Mouse (Mus musculus) heart, embryonic 15.5 days (tissue): ENCODE results near the gene Myo1d. TPM values are rescaled to one million over a fixed set of nuclear protein-coding genes. Genes with fewer than 3 reads are reported as not detected.
A peak's percentile ranks its signal among the peaks of the same experiment; 100 is the strongest.
"Not testable (repeated sequence)": the region's sequence is repeated elsewhere in the genome, so short reads cannot be mapped to it uniquely, and the experiment has no call there.

Source experiments
- ATAC-seq: fragments of 200-750 bp; cut with Nextera tagmentation; replicated peaks from 2 replicates; pipeline ENCODE4 v1.8.0; 2017; ENCODE audit warnings: low read depth, moderate TSS enrichment; ENCODE audit not compliant: insufficient number of reproducible peaks, insufficient read depth, low FRiP score
- H3K27ac ChIP-seq: fragments of 300-500 bp; sonication (generic); 2 replicates; pipeline ENCODE4 v1.5.1; 2015; ENCODE audit warnings: mild to moderate bottlenecking, inconsistent platforms
- H3K27me3 ChIP-seq: fragments of 300-500 bp; sonication (generic); 2 replicates; pipeline ENCODE4 v1.6.1; 2015; ENCODE audit warnings: inconsistent platforms
- H3K36me3 ChIP-seq: fragments of 300-500 bp; sonication (generic); 2 replicates; pipeline ENCODE4 v1.6.1; 2015; ENCODE audit warnings: mild to moderate bottlenecking, inconsistent platforms
- H3K4me1 ChIP-seq: fragments of 300-500 bp; sonication (generic); replicated peaks from 2 replicates; pipeline ENCODE4 v1.6.1; 2015; ENCODE audit warnings: inconsistent platforms
- H3K4me2 ChIP-seq: fragments of 300-500 bp; sonication (generic); 2 replicates; pipeline ENCODE4 v1.6.1; 2015; ENCODE audit warnings: inconsistent platforms, mild to moderate bottlenecking, moderate library complexity
- H3K4me3 ChIP-seq: fragments of 300-500 bp; sonication (generic); 2 replicates; pipeline ENCODE4 v1.5.1; 2015; ENCODE audit warnings: mild to moderate bottlenecking, inconsistent platforms
- H3K9ac ChIP-seq: fragments of 300-500 bp; sonication (generic); 2 replicates; pipeline ENCODE4 v1.6.1; 2015; ENCODE audit warnings: mild to moderate bottlenecking, inconsistent platforms
- H3K9me3 ChIP-seq: fragments of 300-500 bp; sonication (generic); replicated peaks from 2 replicates; pipeline ENCODE4 v1.6.1; 2016; ENCODE audit warnings: inconsistent platforms
- whole genome bisulfite sequencing: fragments of 180-500 bp; shearing (Covaris S2); methylation state at CpG from one replicate; pipeline ENCODE4 v1.1.7; 2015; ENCODE audit warnings: mixed read lengths; 5-methylcytosine and 5-hydroxymethylcytosine counted together
- polyA plus RNA-seq: library from polyadenylated mRNA; unstranded; fragments of >200 nt; fragmentation: Nextera tagmentation; extraction: Ambion mirVana; gene quantifications from 2 replicates; pipeline ENCODE4 v1.2.1, GENCODE M21; 2015

Gene Myo1d
- polyA plus RNA-seq, 1 experiment from 2014 or later = 6.9 TPM

GRCm38 (mm10) chr11:80477341-80478199, 302.3 kb downstream of the Myo1d start:
- 16% methylated on average over 55 of the region's 55 CpGs for WGBS
- Histone ChIP-seq H3K27ac (peak overlapping the region; percentile 55), H3K9ac (peak overlapping the region; percentile 66), H3K9me3 (no peaks in the 10 kb centered on the region), H3K4me1 (peaks cover 15% of the 10 kb centered on the region), H3K4me3 (peak overlapping the region; percentile 70), H3K36me3 (peaks cover 9% of the 10 kb centered on the region; the same call in 1 of the 2 replicates), H3K4me2 (peak overlapping the region; percentile 97), H3K27me3 (peaks cover 12% of the 10 kb centered on the region; the same call in 1 of the 2 replicates)
- peak; percentile 20; the same call in 1 of the 2 replicates for ATAC-seq

- Histone ChIP-seq H3K4me2 (peak within 1 kb of the TSS; percentile 97), H3K36me3 (peaks cover 9% of the 10 kb centered on the region; the same call in 1 of the 2 replicates), H3K27me3 (peaks cover 12% of the 10 kb centered on the region; the same call in 1 of the 2 replicates), H3K27ac (peak within 1 kb of the TSS; percentile 74), H3K9ac (peak within 1 kb of the TSS; percentile 66), H3K4me3 (peak within 1 kb of the TSS; percentile 70), H3K4me1 (peaks cover 15% of the 10 kb centered on the region), H3K9me3 (no peaks in the 10 kb centered on the region)
- ATAC-seq = peak; percentile 92
- WGBS = under 1% methylated on average over 100 of the region's 116 CpGs
Measured at GRCm38 (mm10) chr11:80476222-80477189, 303.3 kb downstream of the Myo1d start, which contains the start of gene Cdk5r1. Cdk5r1 (plus strand) TSS chr11:80477023.

DNA sequence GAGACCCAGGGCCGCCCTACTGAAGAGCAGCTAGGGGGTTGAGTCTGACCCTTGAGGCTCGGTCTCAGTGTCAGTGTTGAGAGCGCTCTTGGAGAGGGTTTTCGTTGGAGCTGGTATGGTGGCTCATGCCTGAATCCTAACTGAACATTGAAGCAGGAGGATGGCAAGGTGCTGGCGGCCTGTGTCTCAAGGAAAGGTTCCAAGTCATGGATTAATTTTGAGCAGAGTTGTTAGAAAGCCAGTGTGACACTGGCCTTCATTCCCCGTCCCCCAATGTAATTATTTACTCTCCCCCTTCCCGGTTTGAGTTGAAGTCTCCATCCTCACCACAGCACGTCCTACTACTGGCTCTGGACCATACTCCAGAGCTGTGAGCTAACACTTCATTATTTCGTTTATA, 304.3 kb downstream of the Myo1d start:
- no peaks in the 10 kb centered on the region for H3K9me3 ChIP-seq
- 87% methylated on average over 9 of the region's 9 CpGs for WGBS
- H3K4me2 ChIP-seq = no peak overlapping the region
- H3K36me3 ChIP-seq = peaks cover 11% of the 10 kb centered on the region
- no peak for ATAC-seq
- no peak overlapping the region for H3K4me3 ChIP-seq
- H3K4me1 ChIP-seq = peaks cover 15% of the 10 kb centered on the region
- H3K27ac ChIP-seq = no peak overlapping the region
- peaks cover 12% of the 10 kb centered on the region; the same call in 1 of the 2 replicates for H3K27me3 ChIP-seq
- H3K9ac ChIP-seq = no peak overlapping the region

DNA sequence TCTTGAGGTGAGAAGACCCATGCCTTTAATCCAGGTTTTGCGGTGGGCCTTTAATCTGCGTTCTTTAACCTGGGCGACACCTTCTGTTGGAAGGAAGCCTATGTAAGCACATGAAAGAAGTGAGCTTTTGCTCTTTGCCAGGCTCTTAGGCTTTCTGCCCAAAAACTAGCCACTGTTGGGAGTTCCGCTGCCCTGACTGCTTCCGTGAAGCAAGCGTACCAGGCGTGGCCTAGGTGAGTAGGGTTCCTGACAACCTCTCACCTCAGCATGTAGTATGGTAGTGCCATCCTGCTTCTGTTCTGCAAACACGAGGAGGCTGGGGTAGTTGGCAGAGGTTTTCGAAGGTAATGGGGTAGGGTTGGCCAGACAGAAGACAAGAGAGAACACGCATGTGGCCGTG, 305.0 kb downstream of the Myo1d start:
- Histone ChIP-seq H3K9ac (no peak overlapping the region), H3K4me1 (peaks cover 15% of the 10 kb centered on the region), H3K27ac (no peak overlapping the region), H3K36me3 (peaks cover 18% of the 10 kb centered on the region), H3K4me2 (no peak overlapping the region), H3K4me3 (no peak overlapping the region), H3K27me3 (peaks cover 12% of the 10 kb centered on the region; the same call in 1 of the 2 replicates), H3K9me3 (no peaks in the 10 kb centered on the region)
- ATAC-seq = no peak
- 91% methylated on average over 11 of the region's 11 CpGs for WGBS

GRCm38 (mm10) chr11:80474175-80474691, 305.6 kb downstream of the Myo1d start:
- Histone ChIP-seq H3K36me3 (peaks cover 24% of the 10 kb centered on the region), H3K4me1 (peaks cover 15% of the 10 kb centered on the region), H3K27me3 (peaks cover 12% of the 10 kb centered on the region; the same call in 1 of the 2 replicates), H3K4me3 (no peak overlapping the region), H3K4me2 (no peak overlapping the region), H3K9me3 (no peaks in the 10 kb centered on the region), H3K27ac (no peak overlapping the region), H3K9ac (no peak overlapping the region)
- ATAC-seq = no peak
- 51% methylated on average over 2 of the region's 2 CpGs for WGBS

DNA sequence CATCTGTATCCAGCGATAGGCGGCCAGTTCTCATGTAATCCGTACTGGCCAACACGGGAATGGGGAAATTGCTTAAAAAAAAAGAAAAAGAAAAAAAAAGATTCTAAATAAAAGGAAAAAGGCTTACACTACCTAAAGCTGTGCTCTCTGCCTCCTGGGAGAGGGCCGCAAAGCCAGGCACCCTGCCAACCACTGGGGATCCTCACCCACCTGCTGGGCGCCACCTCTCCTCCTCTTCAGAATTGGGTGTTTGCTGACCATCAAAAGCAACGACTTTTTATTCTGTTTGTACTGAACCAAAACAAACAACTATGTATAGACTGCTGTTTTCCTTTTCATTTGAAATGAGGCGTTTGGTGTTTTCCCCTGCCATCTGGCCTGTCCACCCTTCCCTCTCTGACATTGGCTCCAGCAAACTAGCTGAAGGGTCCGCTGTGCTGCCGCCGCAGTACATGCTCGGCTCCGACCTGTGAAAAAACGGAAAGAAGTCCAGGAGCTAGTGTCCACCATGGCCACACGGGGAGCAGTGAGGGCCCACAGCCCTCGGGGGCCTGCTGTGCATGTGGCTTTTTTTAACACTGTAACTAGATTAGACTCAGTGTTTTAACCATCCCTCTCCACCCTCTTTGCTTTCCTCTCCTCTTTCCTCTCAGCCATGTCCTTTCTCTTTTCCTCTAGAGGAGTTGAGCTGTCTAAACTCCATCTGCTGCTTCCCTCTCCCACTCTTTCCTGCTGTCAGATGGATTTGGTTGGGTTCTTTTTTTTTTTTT, 307.8 kb downstream of the Myo1d start:
- Histone ChIP-seq H3K27ac (no peak overlapping the region), H3K9ac (no peak overlapping the region), H3K27me3 (no peaks in the 10 kb centered on the region), H3K9me3 (no peaks in the 10 kb centered on the region), H3K4me3 (no peak overlapping the region), H3K4me2 (no peak overlapping the region), H3K4me1 (peaks cover 4% of the 10 kb centered on the region), H3K36me3 (peaks cover 46% of the 10 kb centered on the region)
- WGBS = 81% methylated on average over 16 of the region's 16 CpGs
- no peak for ATAC-seq

- peaks cover 78% of the 10 kb centered on the region for H3K36me3 ChIP-seq
- H3K4me3 ChIP-seq, H3K4me2 ChIP-seq, H3K9ac ChIP-seq, H3K9me3 ChIP-seq, H3K27ac ChIP-seq, H3K4me1 ChIP-seq, ATAC-seq, H3K27me3 ChIP-seq: not testable (repeated sequence)
- 86% methylated on average over 4 of the region's 4 CpGs for WGBS
Measured at GRCm38 (mm10) chr11:80463605-80464130, 316.2 kb downstream of the Myo1d start.

DNA sequence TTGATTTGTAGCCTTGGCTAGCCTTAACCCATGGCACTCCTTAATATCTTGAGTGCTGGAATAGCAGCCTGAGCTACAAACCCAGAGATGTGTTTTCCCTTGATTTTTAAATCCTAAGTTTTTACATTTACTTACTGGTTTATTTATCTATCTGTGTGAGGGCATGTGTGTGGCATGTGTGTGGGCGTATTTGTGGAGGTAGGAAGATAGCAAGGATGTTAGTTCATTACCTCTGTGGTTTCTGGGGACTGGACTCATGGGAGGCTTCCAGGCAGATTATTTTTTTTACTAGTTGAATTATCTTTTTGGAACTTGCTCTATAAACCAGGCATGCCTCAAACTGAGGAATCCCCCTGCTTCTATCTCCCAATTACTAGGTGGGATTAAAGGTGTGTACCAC, 326.6 kb downstream of the Myo1d start:
- H3K9ac ChIP-seq = no peak overlapping the region
- H3K4me2 ChIP-seq = no peak overlapping the region
- no peak overlapping the region for H3K4me3 ChIP-seq
- no peak overlapping the region for H3K27ac ChIP-seq
- WGBS = 85% methylated on average over 1 of the region's 1 CpGs
- H3K27me3 ChIP-seq = no peaks in the 10 kb centered on the region
- no peak for ATAC-seq
- no peaks in the 10 kb centered on the region for H3K4me1 ChIP-seq
- no peaks in the 10 kb centered on the region for H3K9me3 ChIP-seq
- peaks cover 40% of the 10 kb centered on the region for H3K36me3 ChIP-seq

GRCm38 (mm10) chr11:80452242-80452641, 327.6 kb downstream of the Myo1d start:
- no peaks in the 10 kb centered on the region for H3K27me3 ChIP-seq
- no peaks in the 10 kb centered on the region for H3K9me3 ChIP-seq
- H3K36me3 ChIP-seq = peaks cover 38% of the 10 kb centered on the region
- 79% methylated on average over 3 of the region's 3 CpGs for WGBS
- H3K4me3 ChIP-seq = no peak overlapping the region
- H3K4me1 ChIP-seq = no peaks in the 10 kb centered on the region
- H3K9ac ChIP-seq = no peak overlapping the region
- no peak overlapping the region for H3K4me2 ChIP-seq
- no peak overlapping the region for H3K27ac ChIP-seq
- ATAC-seq = no peak

GRCm38 (mm10) chr11:80449859-80450258, 330.0 kb downstream of the Myo1d start:
- Histone ChIP-seq H3K4me3 (no peak overlapping the region), H3K27ac (no peak overlapping the region), H3K9me3 (no peaks in the 10 kb centered on the region), H3K9ac (no peak overlapping the region), H3K27me3 (no peaks in the 10 kb centered on the region), H3K4me1 (no peaks in the 10 kb centered on the region), H3K36me3 (peaks cover 38% of the 10 kb centered on the region), H3K4me2 (no peak overlapping the region)
- ATAC-seq = no peak
- 95% methylated on average over 2 of the region's 2 CpGs for WGBS
